Mouse (Mus musculus) megakaryocyte-erythroid progenitor cell, adult 5 weeks (primary cell): ENCODE results near the gene 1700029P11Rik. TPM values are rescaled to one million over a fixed set of nuclear protein-coding genes. Genes with fewer than 3 reads are reported as not detected.

ENCODE experiments used
- polyA plus RNA-seq: library from polyadenylated mRNA; stranded (reverse); fragments of >175 nt; gene quantifications from 2 replicates; pipeline ENCODE4 v1.2.3, GENCODE M21; 2012

1700029P11Rik gene
- 0.17 TPM in 1 of 2 replicates, not detected in the other for polyA plus RNA-seq

DNA sequence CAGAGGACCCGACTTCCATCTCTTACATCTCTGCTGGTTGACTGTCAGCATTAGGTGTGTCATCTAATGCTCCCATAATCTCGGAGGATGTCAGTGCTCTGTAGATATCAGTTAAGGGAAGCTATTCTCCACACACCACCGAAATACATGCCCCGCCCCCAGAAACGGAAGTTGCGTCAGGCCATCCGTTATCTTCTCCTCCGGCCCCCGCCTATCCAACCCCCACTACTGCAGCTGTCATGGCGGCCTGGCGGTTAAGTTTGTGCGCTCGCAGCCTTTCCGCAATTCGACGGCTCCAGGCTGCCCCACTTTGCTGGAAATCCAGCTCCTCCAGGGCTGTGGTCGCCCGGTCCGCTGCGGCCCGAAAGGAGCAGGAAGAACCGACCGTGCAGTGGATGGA is at the start of gene 1700029P11Rik:
Gene 1700029P11Rik, plus strand, starts transcription at position 220 of the 400 bp plus-strand sequence.

GRCm38 (mm10) chr15:81936679-81937078 is 43.7 kb upstream of the 1700029P11Rik start, which contains the start of gene Csdc2:
TSS of gene Csdc2 (plus strand) at chr15:81936759.

DNA sequence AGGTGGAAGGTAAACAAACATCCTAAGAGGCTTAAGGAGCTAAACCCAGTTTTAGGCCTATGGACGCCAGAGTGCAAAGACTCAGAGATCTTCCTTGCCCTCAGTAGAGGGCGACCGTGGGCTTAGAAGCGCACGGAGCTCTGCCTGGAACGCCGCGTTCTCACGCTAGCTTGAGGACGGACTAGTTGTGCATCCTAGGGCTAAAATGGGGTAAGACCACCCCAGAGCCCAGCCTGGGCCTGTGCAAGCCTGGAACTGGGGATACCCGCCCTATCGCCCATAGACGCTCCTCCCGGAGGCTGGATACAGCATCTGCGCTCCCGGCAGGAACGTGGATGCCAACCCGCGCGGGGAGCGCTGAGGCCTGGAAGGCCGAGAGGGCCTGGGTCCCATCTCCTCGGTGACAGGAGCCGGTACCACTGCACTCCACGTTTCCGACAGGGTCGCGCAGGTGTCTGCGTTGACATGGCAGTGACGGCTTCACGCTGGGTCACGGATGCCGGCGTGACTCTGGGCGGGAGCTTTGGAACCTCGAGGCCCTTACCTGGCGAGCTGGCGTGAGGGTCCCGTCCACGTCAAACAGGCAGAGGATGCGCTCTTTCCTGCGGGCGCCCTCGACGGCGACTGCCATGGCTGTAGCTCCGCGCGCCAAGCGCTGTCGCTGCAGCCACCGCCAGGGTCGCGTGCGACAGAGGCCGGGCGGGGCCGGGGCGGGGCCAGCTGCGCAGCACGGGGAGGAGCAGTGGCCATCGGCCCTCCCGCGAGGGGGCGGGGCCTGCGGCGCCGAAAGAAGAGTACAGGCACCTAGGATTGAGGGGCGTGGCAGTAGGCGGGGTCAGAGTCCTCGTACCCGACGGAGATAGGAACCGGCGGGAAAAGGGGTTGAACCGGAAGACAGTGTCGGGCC is 19.9 kb upstream of the 1700029P11Rik start, which contains the start of gene Pmm1:
Gene Pmm1, minus strand, starts transcription at position 760 of the 907 bp plus-strand sequence.

GRCm38 (mm10) chr15:81987646-81988045 is 7.3 kb downstream of the 1700029P11Rik start, which contains the start of gene Xrcc6:
TSS of gene Xrcc6 (plus strand) at chr15:81987835.

Other genes starting within 250 kb of the 1700029P11Rik start
- gene Zc3h7b, start 235.5 kb upstream of the 1700029P11Rik start, polyA plus RNA-seq: 61.7 and 71.5 TPM in 2 replicates
- gene Rangap1, start 235.0 kb upstream of the 1700029P11Rik start, polyA plus RNA-seq: 172 and 186 TPM in 2 replicates
- gene Tef, start 178.1 kb upstream of the 1700029P11Rik start, polyA plus RNA-seq: 47.1 and 54.1 TPM in 2 replicates
- gene Tob2, start 121.7 kb upstream of the 1700029P11Rik start, polyA plus RNA-seq: 131 and 165 TPM in 2 replicates
- gene Phf5a, start 108.6 kb upstream of the 1700029P11Rik start, polyA plus RNA-seq: 5.8 and 10.2 TPM in 2 replicates
- 126 and 127 TPM in 2 replicates for gene Aco2, start 108.2 kb upstream of the 1700029P11Rik start, polyA plus RNA-seq
- gene Polr3h, start 54.3 kb upstream of the 1700029P11Rik start, polyA plus RNA-seq: 78.0 and 82.2 TPM in 2 replicates
- gene Csdc2, start 43.8 kb upstream of the 1700029P11Rik start, polyA plus RNA-seq: 0.02 and 0.14 TPM in 2 replicates
- gene Pmm1, start 19.6 kb upstream of the 1700029P11Rik start, polyA plus RNA-seq: 82.2 and 88.9 TPM in 2 replicates
- gene Xrcc6, start 7.3 kb downstream of the 1700029P11Rik start, polyA plus RNA-seq: 12.5 and 15.6 TPM in 2 replicates
- gene Desi1, start 53.3 kb downstream of the 1700029P11Rik start, polyA plus RNA-seq: 53.7 and 65.5 TPM in 2 replicates
- gene Snu13, start 67.1 kb downstream of the 1700029P11Rik start, polyA plus RNA-seq: 161 and 168 TPM in 2 replicates
- not detected in 2 replicates for gene 4930407I10Rik, start 78.6 kb downstream of the 1700029P11Rik start, polyA plus RNA-seq
- gene Mei1, start 89.5 kb downstream of the 1700029P11Rik start, polyA plus RNA-seq: not detected in 2 replicates
- gene Ccdc134, start 147.4 kb downstream of the 1700029P11Rik start, polyA plus RNA-seq: 13.8 and 14.7 TPM in 2 replicates
- 297 and 300 TPM in 2 replicates for gene Srebf2, start 166.6 kb downstream of the 1700029P11Rik start, polyA plus RNA-seq
- 4.9 and 16.3 TPM in 2 replicates for gene Shisa8, start 232.3 kb downstream of the 1700029P11Rik start, polyA plus RNA-seq
- 10.6 and 13.7 TPM in 2 replicates for gene Tnfrsf13c, start 243.8 kb downstream of the 1700029P11Rik start, polyA plus RNA-seq